Mouse (Mus musculus): ENCODE data around the gene Pex14.

Pex14 gene

DNA sequence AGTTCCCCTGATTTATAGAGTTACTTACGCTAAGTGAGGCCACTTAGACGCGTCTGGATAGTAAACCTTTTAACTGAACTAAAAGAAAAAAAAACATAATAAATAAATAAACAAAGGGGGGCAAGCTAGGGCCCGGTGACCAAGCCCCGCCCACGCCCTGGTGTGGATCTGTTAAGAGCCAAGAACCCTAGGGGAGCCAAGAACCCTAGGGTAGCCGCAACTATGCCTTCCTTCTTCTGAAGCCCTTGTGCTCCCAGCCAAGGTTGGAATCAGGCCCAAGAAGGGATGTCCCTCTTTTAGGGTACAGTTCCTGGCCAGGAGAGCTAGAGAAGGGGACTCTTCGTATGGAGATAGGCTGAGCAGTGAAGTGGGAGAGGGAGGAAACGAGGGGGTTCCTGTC lies 176.3 kb downstream of the Pex14 start:
- DNase-seq (ENCODE audit: inconsistent age in 2 of 2, low spot score in 1 of 2) = no peak

DNA sequence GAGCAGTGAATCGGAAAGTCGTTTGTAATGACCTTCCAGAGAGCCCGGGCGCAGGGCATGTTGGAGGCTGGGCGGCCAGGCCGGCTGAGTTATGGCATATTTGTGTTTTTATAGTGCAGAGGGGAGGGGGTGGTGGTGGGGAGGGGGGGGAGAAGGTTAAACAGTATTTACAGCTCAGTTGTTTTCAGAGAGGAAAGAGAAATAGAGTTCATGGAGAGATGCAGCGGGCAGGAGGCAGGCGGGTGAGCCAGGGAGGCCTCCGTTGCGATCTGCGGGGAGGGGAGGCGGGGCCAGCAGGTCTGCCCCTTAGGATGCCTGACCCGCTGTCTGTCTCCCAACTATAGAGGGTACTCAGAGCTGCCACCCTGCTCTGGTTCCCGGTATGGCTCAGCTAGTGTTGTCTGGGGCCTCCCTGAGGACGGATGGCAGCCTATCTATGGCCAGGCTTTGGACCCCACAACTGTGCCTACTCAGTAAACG lies 177.4 kb downstream of the Pex14 start:
- DNase-seq (ENCODE audit: inconsistent age in 2 of 2, low spot score in 1 of 2) = peak; percentile 42 to 65

DNA sequence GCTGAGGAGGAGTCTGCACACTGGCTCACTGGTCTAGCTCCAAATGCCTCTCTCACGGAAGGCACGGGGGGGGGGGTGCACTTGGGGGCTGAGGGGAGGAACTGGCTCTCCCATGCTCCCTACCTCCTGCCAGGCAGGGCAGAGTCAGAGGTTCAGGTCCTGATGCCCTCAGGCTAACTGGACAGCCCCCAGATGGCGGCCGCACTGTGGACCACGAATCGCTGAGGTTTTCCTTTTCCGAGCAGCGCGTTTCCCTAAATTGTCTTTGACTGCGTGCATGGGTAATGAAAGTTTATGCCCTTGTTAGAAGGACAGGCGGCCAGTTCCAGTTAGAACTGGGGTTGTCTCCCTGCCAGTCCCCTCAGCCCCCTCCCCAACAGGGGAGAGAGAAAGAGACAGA lies 179.1 kb downstream of the Pex14 start:
- no peak for DNase-seq (ENCODE audit: inconsistent age in 2 of 2, low spot score in 1 of 2)

DNA sequence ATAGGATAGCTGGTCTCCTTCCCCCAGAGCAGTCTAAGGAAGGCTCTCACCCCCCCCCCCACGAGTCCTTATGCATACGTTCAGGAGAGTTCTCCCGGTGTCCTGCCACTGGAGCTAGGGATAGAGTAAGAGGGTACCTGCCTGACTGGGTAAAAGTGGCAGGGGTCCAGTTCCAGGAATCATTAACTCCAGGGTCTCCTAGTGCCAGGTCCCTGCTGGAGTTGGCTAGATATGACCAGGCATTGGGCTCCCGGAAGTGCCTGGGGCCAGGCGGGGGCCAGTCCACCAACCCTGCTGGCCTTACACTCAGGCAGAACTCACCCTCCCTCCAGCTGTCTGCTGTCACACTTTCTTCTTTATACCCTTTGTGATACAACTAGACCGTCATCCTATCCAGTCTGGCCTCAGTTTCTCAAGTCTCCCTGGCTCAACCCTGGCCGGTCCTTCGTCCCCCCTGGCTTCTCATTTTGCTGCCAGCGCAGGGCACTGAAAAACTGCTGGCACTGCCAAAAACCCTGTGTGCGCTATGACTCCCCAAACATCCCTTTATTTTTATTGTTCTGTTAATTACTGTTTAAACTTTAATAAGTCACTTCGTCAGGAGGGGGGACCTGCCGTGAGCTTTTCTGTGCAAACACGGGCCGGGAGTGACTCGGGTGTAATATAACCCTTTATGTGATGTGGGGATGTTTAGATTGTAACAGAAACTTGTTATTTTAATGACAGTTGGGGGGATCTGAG lies 180.8 kb downstream of the Pex14 start:
- no peak for DNase-seq (ENCODE audit: inconsistent age in 2 of 2, low spot score in 1 of 2)

DNA sequence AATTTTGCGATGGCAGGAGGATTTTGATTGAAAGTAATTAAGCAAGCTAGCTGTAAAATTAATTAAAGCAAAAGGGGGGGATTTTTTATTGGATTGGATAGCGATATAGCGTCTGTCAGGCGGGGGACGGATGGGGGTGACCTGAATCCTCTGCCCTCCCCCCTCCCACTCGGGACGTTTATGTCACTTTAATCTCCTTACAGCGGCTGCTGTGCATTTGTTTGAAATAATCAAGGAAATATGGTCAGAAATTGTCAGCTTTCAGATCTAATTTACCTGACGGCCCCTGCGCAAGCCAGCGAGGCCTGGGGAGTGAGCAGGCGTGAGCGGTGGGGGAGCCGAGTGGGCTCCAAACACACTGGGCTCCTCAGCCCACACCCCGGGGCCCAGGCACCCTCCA lies 183.8 kb downstream of the Pex14 start:
- no peak for DNase-seq (ENCODE audit: inconsistent age in 2 of 2, low spot score in 1 of 2)

DNA sequence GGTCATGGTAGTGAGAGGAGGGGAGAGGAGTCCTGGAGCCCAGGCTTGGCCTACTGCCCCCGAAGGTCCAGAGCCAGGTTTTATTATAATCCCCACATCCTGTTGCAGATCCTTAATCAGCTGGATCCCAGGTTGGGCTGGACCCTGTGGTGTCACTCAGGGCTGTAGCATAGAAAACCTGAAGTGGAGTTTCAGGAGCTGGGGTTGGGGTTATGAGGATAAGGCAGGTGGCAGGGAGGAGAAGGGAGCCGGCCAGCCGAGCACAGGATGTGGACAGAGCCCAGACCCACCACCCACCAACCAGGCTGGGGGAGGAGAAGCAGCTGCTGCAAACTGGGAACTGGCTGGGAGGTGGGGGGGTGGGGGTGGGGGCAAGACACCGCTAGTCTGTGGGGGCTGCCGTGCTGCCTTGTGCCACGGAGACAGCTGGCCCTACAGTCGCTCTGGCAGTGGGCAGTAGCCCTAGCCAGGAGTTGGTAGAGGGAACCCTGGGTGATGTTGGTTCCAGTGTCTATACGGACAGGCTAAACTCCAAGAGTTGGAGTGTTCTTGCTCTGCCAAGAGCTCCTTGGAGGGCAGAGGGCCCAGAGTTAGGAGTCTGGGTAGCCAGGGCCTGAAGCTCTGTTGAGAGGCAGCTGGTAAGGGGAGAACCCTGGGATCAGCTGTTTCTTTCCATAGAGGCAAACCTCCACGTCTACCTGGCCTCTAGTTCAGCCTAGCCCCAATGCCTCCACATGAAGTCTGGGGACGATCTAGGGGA lies 184.6 kb downstream of the Pex14 start:
- peak; percentile 46 to 63 for DNase-seq (ENCODE audit: inconsistent age in 2 of 2, low spot score in 1 of 2)

DNA sequence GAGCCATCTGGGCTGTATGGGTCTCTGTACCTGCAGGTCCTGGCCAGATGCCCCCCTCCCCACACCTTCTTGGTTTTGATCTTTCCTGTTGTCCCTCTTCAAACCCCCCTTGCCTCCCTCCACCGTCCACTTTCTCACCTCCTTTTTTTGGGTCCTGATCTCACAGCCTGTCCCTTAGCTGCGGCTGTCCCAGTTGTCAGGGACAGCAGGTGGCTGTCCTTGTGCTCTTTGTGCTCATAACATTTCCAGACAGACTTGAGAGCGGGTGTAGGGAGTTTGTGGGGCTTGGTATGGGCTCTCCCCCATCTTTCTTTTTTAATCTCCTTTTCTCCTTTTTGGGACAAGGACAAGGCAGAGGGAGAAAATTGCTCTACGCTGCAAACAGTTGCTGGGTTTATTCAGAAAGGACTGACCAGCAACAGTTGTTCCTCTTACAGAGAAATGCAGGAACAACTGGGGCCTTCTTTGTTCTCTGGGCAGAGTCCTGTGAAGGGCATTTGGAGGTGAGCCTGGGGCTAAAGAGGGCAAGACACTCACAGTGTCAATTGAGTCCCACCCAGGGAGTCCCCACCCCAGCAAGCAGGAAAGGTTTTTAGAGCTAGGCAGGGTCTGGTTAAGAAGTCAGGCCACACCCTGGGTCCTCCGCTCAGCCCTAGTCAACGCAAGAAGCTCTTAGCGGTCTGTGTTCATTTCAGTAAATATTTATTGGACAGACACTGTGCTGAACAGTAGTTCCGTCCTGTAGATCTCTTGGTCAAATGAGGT lies 186.7 kb downstream of the Pex14 start:
- DNase-seq (ENCODE audit: inconsistent age in 2 of 2, low spot score in 1 of 2) = peak in 1 of 2 experiments; percentile 43

DNA sequence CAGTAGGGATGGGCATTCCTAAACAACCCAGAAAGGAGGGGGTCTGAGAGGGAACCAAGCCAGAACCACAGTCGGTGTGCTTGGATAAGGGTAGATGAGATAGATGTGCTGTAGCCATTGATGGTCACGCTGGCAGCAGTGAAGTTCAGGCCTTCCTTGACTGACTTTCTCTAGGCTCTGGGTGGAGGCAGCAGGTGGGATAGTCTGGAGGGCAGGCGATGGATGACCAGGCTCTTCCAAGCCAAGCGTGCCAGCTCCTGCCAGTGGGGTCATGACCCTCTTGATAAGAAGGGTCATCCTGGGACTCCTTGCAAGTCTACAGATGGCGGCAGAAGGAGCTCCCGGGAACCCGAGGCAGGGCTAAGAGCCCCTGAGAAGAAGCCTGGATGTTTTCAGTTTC lies 187.5 kb downstream of the Pex14 start:
- peak in 1 of 2 experiments; percentile 44 for DNase-seq (ENCODE audit: inconsistent age in 2 of 2, low spot score in 1 of 2)
